Mouse (Mus musculus) layer of hippocampus, adult 11-12 months (tissue): ENCODE data around the gene Gnb2.

Experiments used
- DNase-seq: peaks from one replicate; pipeline ENCODE4 v3.0.0; 2022; ENCODE audit warnings: low spot score

Gene Gnb2

GRCm38 (mm10) chr5:137539291-137539801 lies 6.0 kb upstream of the Gnb2 start:
- DNase-seq: no peak

GRCm38 (mm10) chr5:137537461-137537860 lies 4.2 kb upstream of the Gnb2 start:
- DNase-seq: no peak

GRCm38 (mm10) chr5:137535318-137535717 lies 2.0 kb upstream of the Gnb2 start:
- DNase-seq: no peak

- no peak for DNase-seq
Measured at GRCm38 (mm10) chr5:137534762-137535161, 1.5 kb upstream of the Gnb2 start.

GRCm38 (mm10) chr5:137532808-137533116 lies 548 bp downstream of the Gnb2 start:
- no peak for DNase-seq

- DNase-seq: no peak
Measured at GRCm38 (mm10) chr5:137532131-137532807, 1.0 kb downstream of the Gnb2 start.

- peak; percentile 70 for DNase-seq
Measured at GRCm38 (mm10) chr5:137531414-137532130, 1.7 kb downstream of the Gnb2 start.

GRCm38 (mm10) chr5:137530588-137531413 lies 2.5 kb downstream of the Gnb2 start:
- DNase-seq: peak; percentile 81

GRCm38 (mm10) chr5:137530075-137530474 lies 3.2 kb downstream of the Gnb2 start:
- no peak for DNase-seq

- DNase-seq: peak; percentile 26
Measured at GRCm38 (mm10) chr5:137529221-137529995, 3.9 kb downstream of the Gnb2 start.

GRCm38 (mm10) chr5:137528247-137528968 lies 4.9 kb downstream of the Gnb2 start:
- DNase-seq: no peak

- DNase-seq: no peak
Measured at GRCm38 (mm10) chr5:137527413-137527812, 5.9 kb downstream of the Gnb2 start.

- no peak for DNase-seq
Measured at GRCm38 (mm10) chr5:137526192-137526936, 6.9 kb downstream of the Gnb2 start.

GRCm38 (mm10) chr5:137525511-137525910 lies 7.8 kb downstream of the Gnb2 start:
- DNase-seq: no peak

- DNase-seq: no peak
Measured at GRCm38 (mm10) chr5:137524671-137525070, 8.6 kb downstream of the Gnb2 start.

GRCm38 (mm10) chr5:137524251-137524515 lies 9.1 kb downstream of the Gnb2 start:
- DNase-seq: no peak

- DNase-seq: no peak
Measured at GRCm38 (mm10) chr5:137523396-137524250, 9.7 kb downstream of the Gnb2 start.

- DNase-seq: no peak
Measured at GRCm38 (mm10) chr5:137522711-137523110, 10.6 kb downstream of the Gnb2 start.

GRCm38 (mm10) chr5:137521861-137522260 lies 11.4 kb downstream of the Gnb2 start:
- no peak for DNase-seq
